Mouse (Mus musculus): ENCODE measurements around the gene Plcb4.
"Not testable (repeated sequence)": the region's sequence is repeated elsewhere in the genome, so short reads cannot be mapped to it uniquely, and the experiment has no call there.

Gene Plcb4

GRCm38 (mm10) chr2:135898025-135898424 lies 239.2 kb downstream of the Plcb4 start:
- no peak for DNase-seq

- DNase-seq, result not testable (repeated sequence)
These were observed 241.1 kb downstream of the Plcb4 start for GRCm38 (mm10) chr2:135899931-135900330.

GRCm38 (mm10) chr2:135901015-135901414 lies 242.2 kb downstream of the Plcb4 start:
- no peak for DNase-seq

- no peak for DNase-seq
These were observed 245.5 kb downstream of the Plcb4 start for GRCm38 (mm10) chr2:135904262-135904661.

- DNase-seq, result no peak
These were observed 246.0 kb downstream of the Plcb4 start for GRCm38 (mm10) chr2:135904791-135905190.

- no peak for DNase-seq
These were observed 255.8 kb downstream of the Plcb4 start for GRCm38 (mm10) chr2:135914343-135915261.

- no peak for DNase-seq
These were observed 257.1 kb downstream of the Plcb4 start for GRCm38 (mm10) chr2:135915928-135916327.

- no peak for DNase-seq
These were observed 258.2 kb downstream of the Plcb4 start for GRCm38 (mm10) chr2:135917000-135917399.

- DNase-seq, result no peak
These were observed 259.3 kb downstream of the Plcb4 start for GRCm38 (mm10) chr2:135918116-135918515.

GRCm38 (mm10) chr2:135919641-135920040 lies 260.8 kb downstream of the Plcb4 start:
- DNase-seq, result no peak

GRCm38 (mm10) chr2:135926660-135927343 lies 268.0 kb downstream of the Plcb4 start:
- peak; percentile 8 for DNase-seq

- no peak for DNase-seq
These were observed 270.4 kb downstream of the Plcb4 start for GRCm38 (mm10) chr2:135929021-135929720.

GRCm38 (mm10) chr2:135930696-135931095 lies 271.9 kb downstream of the Plcb4 start:
- DNase-seq, result no peak

GRCm38 (mm10) chr2:135932569-135932968 lies 273.8 kb downstream of the Plcb4 start:
- no peak for DNase-seq

GRCm38 (mm10) chr2:135936376-135936775 lies 277.6 kb downstream of the Plcb4 start:
- no peak for DNase-seq

GRCm38 (mm10) chr2:135937646-135938045 lies 278.8 kb downstream of the Plcb4 start:
- no peak for DNase-seq

- DNase-seq, result no peak
These were observed 281.1 kb downstream of the Plcb4 start for GRCm38 (mm10) chr2:135939933-135940332.

GRCm38 (mm10) chr2:135947839-135948238 lies 289.0 kb downstream of the Plcb4 start:
- DNase-seq, result no peak

GRCm38 (mm10) chr2:135954760-135955548 lies 296.1 kb downstream of the Plcb4 start:
- no peak for DNase-seq

- no peak for DNase-seq
These were observed 297.0 kb downstream of the Plcb4 start for GRCm38 (mm10) chr2:135955796-135956195.

GRCm38 (mm10) chr2:135957689-135958088 lies 298.9 kb downstream of the Plcb4 start:
- peak; percentile 54 for DNase-seq

GRCm38 (mm10) chr2:135958453-135958852 lies 299.6 kb downstream of the Plcb4 start:
- no peak for DNase-seq

- no peak for DNase-seq
These were observed 304.3 kb downstream of the Plcb4 start for GRCm38 (mm10) chr2:135963089-135963488.

All from thymus, postnatal 14 days (tissue).